Mouse (Mus musculus) brown adipose tissue, adult 24 weeks (tissue): ENCODE results near the gene Pld2. TPM values are rescaled to one million over a fixed set of nuclear protein-coding genes. Genes with fewer than 3 reads are reported as not detected.
A peak's percentile ranks its signal among the peaks of the same experiment; 100 is the strongest.

Experiments used
- H3K27ac ChIP-seq: fragments of 200-500 bp; replicated peaks from 2 replicates; pipeline ENCODE4 v1.5.1; 2012; ENCODE audit warnings: low read depth, mild to moderate bottlenecking, low read length
- H3K4me1 ChIP-seq: fragments of 200-500 bp; 2 replicates; pipeline ENCODE4 v1.6.1; 2012; ENCODE audit warnings: low read length, mixed read lengths; ENCODE audit not compliant: control insufficient read depth, insufficient read depth, insufficient read length
- H3K4me3 ChIP-seq: fragments of 200-500 bp; 2 replicates; pipeline ENCODE4 v1.5.1; 2012; ENCODE audit warnings: low read depth, mild to moderate bottlenecking, low read length, moderate library complexity; ENCODE audit not compliant: insufficient read depth
- polyA plus RNA-seq: library from polyadenylated mRNA; stranded (reverse); fragments of >200 nt; gene quantifications from 2 replicates; pipeline ENCODE4 v1.2.4, GENCODE M21; 2012; ENCODE audit not compliant: missing spikeins, insufficient read depth, insufficient read length

Gene Pld2
- polyA plus RNA-seq, 1 experiment = 5.9 TPM

GRCm38 (mm10) chr11:70579710-70580357, 40.0 kb downstream of the Pld2 start:
- peaks cover 41% of the 10 kb centered on the region for H3K4me1 ChIP-seq
- H3K4me3 ChIP-seq = no peak overlapping the region
- no peak overlapping the region for H3K27ac ChIP-seq

- no peak overlapping the region for H3K27ac ChIP-seq
- H3K4me3 ChIP-seq = no peak overlapping the region
- peaks cover 43% of the 10 kb centered on the region for H3K4me1 ChIP-seq
Observed at GRCm38 (mm10) chr11:70580358-70580720, 40.5 kb downstream of the Pld2 start.

- Histone ChIP-seq H3K4me3 (no peak overlapping the region), H3K4me1 (peaks cover 48% of the 10 kb centered on the region), H3K27ac (no peak overlapping the region)
Observed at GRCm38 (mm10) chr11:70580921-70581320, 41.1 kb downstream of the Pld2 start.

- Histone ChIP-seq H3K4me3 (no peak overlapping the region), H3K27ac (no peak overlapping the region), H3K4me1 (peaks cover 50% of the 10 kb centered on the region)
Observed at GRCm38 (mm10) chr11:70582196-70582595, 42.3 kb downstream of the Pld2 start.

GRCm38 (mm10) chr11:70583022-70583714, 43.3 kb downstream of the Pld2 start:
- Histone ChIP-seq H3K4me3 (no peak overlapping the region), H3K4me1 (peaks cover 46% of the 10 kb centered on the region), H3K27ac (peak overlapping the region; percentile 38)

- H3K4me1 ChIP-seq = peaks cover 44% of the 10 kb centered on the region
- no peak overlapping the region; the same call in 1 of the 2 replicates for H3K27ac ChIP-seq
- no peak overlapping the region for H3K4me3 ChIP-seq
Observed at GRCm38 (mm10) chr11:70583775-70584174, 43.9 kb downstream of the Pld2 start.

- Histone ChIP-seq H3K4me3 (no peak overlapping the region), H3K27ac (0 out of 2 replicates have a peak overlapping the region, but pooled peaks have one; percentile 5), H3K4me1 (peaks cover 40% of the 10 kb centered on the region)
Observed at GRCm38 (mm10) chr11:70585457-70585856, 45.6 kb downstream of the Pld2 start.

GRCm38 (mm10) chr11:70586261-70586660, 46.4 kb downstream of the Pld2 start:
- Histone ChIP-seq H3K4me3 (no peak overlapping the region), H3K4me1 (peaks cover 36% of the 10 kb centered on the region), H3K27ac (peak overlapping the region; percentile 62)

GRCm38 (mm10) chr11:70586954-70587353, 47.1 kb downstream of the Pld2 start:
- no peak overlapping the region for H3K4me3 ChIP-seq
- peaks cover 35% of the 10 kb centered on the region for H3K4me1 ChIP-seq
- peak overlapping the region; percentile 62 for H3K27ac ChIP-seq

GRCm38 (mm10) chr11:70591733-70592132, 51.9 kb downstream of the Pld2 start:
- Histone ChIP-seq H3K4me1 (peaks cover 35% of the 10 kb centered on the region), H3K4me3 (no peak overlapping the region), H3K27ac (no peak overlapping the region)

- Histone ChIP-seq H3K27ac (peak overlapping the region; percentile 92), H3K4me1 (peaks cover 34% of the 10 kb centered on the region), H3K4me3 (no peak overlapping the region)
Observed at GRCm38 (mm10) chr11:70594253-70594989, 54.6 kb downstream of the Pld2 start.

- H3K4me1 ChIP-seq = peaks cover 34% of the 10 kb centered on the region
- H3K4me3 ChIP-seq = no peak overlapping the region
- peak overlapping the region; percentile 92 for H3K27ac ChIP-seq
Observed at GRCm38 (mm10) chr11:70595638-70596037, 55.8 kb downstream of the Pld2 start.

- no peak overlapping the region for H3K4me3 ChIP-seq
- H3K4me1 ChIP-seq = peaks cover 34% of the 10 kb centered on the region
- peak overlapping the region; percentile 92 for H3K27ac ChIP-seq
Observed at GRCm38 (mm10) chr11:70596094-70596493, 56.2 kb downstream of the Pld2 start.

- Histone ChIP-seq H3K4me1 (peaks cover 34% of the 10 kb centered on the region), H3K27ac (no peak overlapping the region; the same call in 1 of the 2 replicates), H3K4me3 (no peak overlapping the region)
Observed at GRCm38 (mm10) chr11:70597301-70597700, 57.4 kb downstream of the Pld2 start.

GRCm38 (mm10) chr11:70598451-70598953, 58.6 kb downstream of the Pld2 start:
- Histone ChIP-seq H3K4me1 (peaks cover 33% of the 10 kb centered on the region), H3K27ac (no peak overlapping the region), H3K4me3 (no peak overlapping the region)
